Mouse (Mus musculus): ENCODE results near the gene Scrn1. TPM values are rescaled to one million over a fixed set of nuclear protein-coding genes. Genes with fewer than 3 reads are reported as not detected.

Scrn1 gene
- polyA plus RNA-seq, 1 experiment from 2014 or later: 6.4 TPM

- 85% methylated on average over 2 of the region's 2 CpGs for WGBS
- H3K4me2 ChIP-seq: no peak overlapping the region
- H3K36me3 ChIP-seq: no peaks in the 10 kb centered on the region
- no peak for ATAC-seq (ENCODE audit: insufficient number of reproducible peaks, low FRiP score, low TSS enrichment, low read depth)
- H3K27ac ChIP-seq: no peak overlapping the region
- H3K4me3 ChIP-seq: no peak overlapping the region
- H3K4me1 ChIP-seq: peaks cover 4% of the 10 kb centered on the region
- no peaks in the 10 kb centered on the region for H3K9me3 ChIP-seq
- H3K27me3 ChIP-seq: no peaks in the 10 kb centered on the region
- no peak overlapping the region for H3K9ac ChIP-seq
Observed at GRCm38 (mm10) chr6:54543646-54544045, 22.6 kb downstream of the Scrn1 start.

- H3K4me2 ChIP-seq: no peak overlapping the region
- no peak overlapping the region for H3K4me3 ChIP-seq
- ATAC-seq (ENCODE audit: insufficient number of reproducible peaks, low FRiP score, low TSS enrichment, low read depth): no peak
- H3K9me3 ChIP-seq: no peaks in the 10 kb centered on the region
- no peaks in the 10 kb centered on the region for H3K27me3 ChIP-seq
- WGBS: 73% methylated on average over 7 of the region's 7 CpGs
- no peaks in the 10 kb centered on the region for H3K4me1 ChIP-seq
- H3K9ac ChIP-seq: no peak overlapping the region
- no peak overlapping the region for H3K27ac ChIP-seq
- H3K36me3 ChIP-seq: no peaks in the 10 kb centered on the region
Observed at GRCm38 (mm10) chr6:54542836-54543235, 23.5 kb downstream of the Scrn1 start.

GRCm38 (mm10) chr6:54540252-54540887, 25.9 kb downstream of the Scrn1 start:
- Histone ChIP-seq H3K4me2 (no peak overlapping the region), H3K4me3 (no peak overlapping the region), H3K27me3 (no peaks in the 10 kb centered on the region), H3K9me3 (no peaks in the 10 kb centered on the region), H3K9ac (no peak overlapping the region), H3K27ac (no peak overlapping the region), H3K36me3 (no peaks in the 10 kb centered on the region), H3K4me1 (no peaks in the 10 kb centered on the region)
- WGBS: 67% methylated on average over 9 of the region's 9 CpGs
- ATAC-seq (ENCODE audit: insufficient number of reproducible peaks, low FRiP score, low TSS enrichment, low read depth): no peak

GRCm38 (mm10) chr6:54539396-54539795, 26.9 kb downstream of the Scrn1 start:
- WGBS: 85% methylated on average over 7 of the region's 7 CpGs
- Histone ChIP-seq H3K4me2 (no peak overlapping the region), H3K36me3 (no peaks in the 10 kb centered on the region), H3K27me3 (peaks cover 3% of the 10 kb centered on the region; the same call in 1 of the 2 replicates), H3K9me3 (no peaks in the 10 kb centered on the region), H3K4me3 (no peak overlapping the region), H3K27ac (no peak overlapping the region), H3K4me1 (no peaks in the 10 kb centered on the region), H3K9ac (no peak overlapping the region)
- no peak for ATAC-seq (ENCODE audit: insufficient number of reproducible peaks, low FRiP score, low TSS enrichment, low read depth)

- Histone ChIP-seq H3K9me3 (no peaks in the 10 kb centered on the region), H3K27ac (no peak overlapping the region), H3K4me3 (no peak overlapping the region), H3K4me2 (no peak overlapping the region), H3K9ac (no peak overlapping the region), H3K4me1 (no peaks in the 10 kb centered on the region), H3K27me3 (peaks cover 5% of the 10 kb centered on the region; the same call in 1 of the 2 replicates), H3K36me3 (no peaks in the 10 kb centered on the region)
- ATAC-seq (ENCODE audit: insufficient number of reproducible peaks, low FRiP score, low TSS enrichment, low read depth): no peak
- 45% methylated on average over 3 of the region's 3 CpGs for WGBS
Observed at GRCm38 (mm10) chr6:54538773-54539173, 27.5 kb downstream of the Scrn1 start.

GRCm38 (mm10) chr6:54537053-54537452, 29.2 kb downstream of the Scrn1 start:
- H3K27me3 ChIP-seq: peaks cover 5% of the 10 kb centered on the region; the same call in 1 of the 2 replicates
- no peaks in the 10 kb centered on the region for H3K4me1 ChIP-seq
- ATAC-seq (ENCODE audit: insufficient number of reproducible peaks, low FRiP score, low TSS enrichment, low read depth): no peak
- no peak overlapping the region for H3K4me3 ChIP-seq
- no peak overlapping the region for H3K27ac ChIP-seq
- no peaks in the 10 kb centered on the region for H3K36me3 ChIP-seq
- 73% methylated on average over 7 of the region's 7 CpGs for WGBS
- H3K9me3 ChIP-seq: no peaks in the 10 kb centered on the region
- H3K4me2 ChIP-seq: no peak overlapping the region
- H3K9ac ChIP-seq: no peak overlapping the region

GRCm38 (mm10) chr6:54535485-54535884, 30.8 kb downstream of the Scrn1 start:
- H3K9ac ChIP-seq: no peak overlapping the region
- no peak overlapping the region for H3K27ac ChIP-seq
- no peak overlapping the region for H3K4me3 ChIP-seq
- 80% methylated on average over 4 of the region's 4 CpGs for WGBS
- H3K27me3 ChIP-seq: peaks cover 5% of the 10 kb centered on the region; the same call in 1 of the 2 replicates
- H3K9me3 ChIP-seq: no peaks in the 10 kb centered on the region
- H3K36me3 ChIP-seq: no peaks in the 10 kb centered on the region
- no peak for ATAC-seq (ENCODE audit: insufficient number of reproducible peaks, low FRiP score, low TSS enrichment, low read depth)
- H3K4me1 ChIP-seq: 0 out of 2 replicates have a peak, but pooled peaks cover 4% of the 10 kb centered on the region
- no peak overlapping the region for H3K4me2 ChIP-seq

GRCm38 (mm10) chr6:54531048-54531481, 35.2 kb downstream of the Scrn1 start:
- Histone ChIP-seq H3K27ac (no peak overlapping the region), H3K4me3 (no peak overlapping the region), H3K4me2 (no peak overlapping the region), H3K36me3 (no peaks in the 10 kb centered on the region), H3K4me1 (0 out of 2 replicates have a peak, but pooled peaks cover 7% of the 10 kb centered on the region), H3K9ac (no peak overlapping the region), H3K27me3 (peaks cover 5% of the 10 kb centered on the region; the same call in 1 of the 2 replicates), H3K9me3 (no peaks in the 10 kb centered on the region)
- 44% methylated on average over 8 of the region's 8 CpGs for WGBS
- ATAC-seq (ENCODE audit: insufficient number of reproducible peaks, low FRiP score, low TSS enrichment, low read depth): no peak

- WGBS: 61% methylated on average over 2 of the region's 2 CpGs
- no peak for ATAC-seq (ENCODE audit: insufficient number of reproducible peaks, low FRiP score, low TSS enrichment, low read depth)
- no peaks in the 10 kb centered on the region for H3K36me3 ChIP-seq
- no peaks in the 10 kb centered on the region for H3K9me3 ChIP-seq
- no peak overlapping the region for H3K4me2 ChIP-seq
- H3K27me3 ChIP-seq: peaks cover 5% of the 10 kb centered on the region; the same call in 1 of the 2 replicates
- H3K9ac ChIP-seq: no peak overlapping the region
- H3K27ac ChIP-seq: no peak overlapping the region
- H3K4me3 ChIP-seq: no peak overlapping the region
- 0 out of 2 replicates have a peak, but pooled peaks cover 7% of the 10 kb centered on the region for H3K4me1 ChIP-seq
Observed at GRCm38 (mm10) chr6:54530182-54530581, 36.1 kb downstream of the Scrn1 start.

- 87% methylated on average over 8 of the region's 8 CpGs for WGBS
- Histone ChIP-seq H3K27ac (no peak overlapping the region), H3K36me3 (no peaks in the 10 kb centered on the region), H3K9me3 (no peaks in the 10 kb centered on the region), H3K4me1 (0 out of 2 replicates have a peak, but pooled peaks cover 7% of the 10 kb centered on the region), H3K4me2 (no peak overlapping the region), H3K9ac (no peak overlapping the region), H3K4me3 (no peak overlapping the region), H3K27me3 (no peaks in the 10 kb centered on the region)
- ATAC-seq (ENCODE audit: insufficient number of reproducible peaks, low FRiP score, low TSS enrichment, low read depth): no peak
Observed at GRCm38 (mm10) chr6:54528666-54529065, 37.6 kb downstream of the Scrn1 start.

- Histone ChIP-seq H3K27ac (no peak overlapping the region), H3K4me1 (no peaks in the 10 kb centered on the region), H3K27me3 (0 out of 2 replicates have a peak, but pooled peaks cover 4% of the 10 kb centered on the region), H3K4me3 (no peak overlapping the region), H3K9ac (no peak overlapping the region), H3K4me2 (no peak overlapping the region), H3K9me3 (no peaks in the 10 kb centered on the region), H3K36me3 (no peaks in the 10 kb centered on the region)
- ATAC-seq (ENCODE audit: insufficient number of reproducible peaks, low FRiP score, low TSS enrichment, low read depth): no peak
- 65% methylated on average over 5 of the region's 5 CpGs for WGBS
Observed at GRCm38 (mm10) chr6:54518758-54519157, 47.5 kb downstream of the Scrn1 start.

- H3K9me3 ChIP-seq: no peaks in the 10 kb centered on the region
- 0 out of 2 replicates have a peak, but pooled peaks cover 10% of the 10 kb centered on the region for H3K27me3 ChIP-seq
- no peak overlapping the region for H3K27ac ChIP-seq
- no peak for ATAC-seq (ENCODE audit: insufficient number of reproducible peaks, low FRiP score, low TSS enrichment, low read depth)
- no peaks in the 10 kb centered on the region for H3K4me1 ChIP-seq
- 77% methylated on average over 2 of the region's 2 CpGs for WGBS
- H3K9ac ChIP-seq: no peak overlapping the region
- H3K4me3 ChIP-seq: no peak overlapping the region
- no peak overlapping the region for H3K4me2 ChIP-seq
- no peaks in the 10 kb centered on the region for H3K36me3 ChIP-seq
Observed at GRCm38 (mm10) chr6:54516512-54517134, 49.7 kb downstream of the Scrn1 start.

Data from limb, embryonic 15.5 days (tissue).